Mouse (Mus musculus) limb, embryonic 11.5 days (tissue): ENCODE results near the gene Hnrnpul1. TPM values are rescaled to one million over a fixed set of nuclear protein-coding genes. Genes with fewer than 3 reads are reported as not detected.

Experiments used
- ATAC-seq: fragments of 200-750 bp; cut with Nextera tagmentation; 2 replicates; pipeline ENCODE4 v1.8.0; 2017; ENCODE audit warnings: low read depth; ENCODE audit not compliant: insufficient number of reproducible peaks, low FRiP score, low TSS enrichment
- DNase-seq: peaks from one replicate; pipeline ENCODE4 v3.0.0-alpha.2; 2015; ENCODE audit warnings: low spot score
- H3K27ac ChIP-seq: fragments of 300-500 bp; sonication (generic); replicated peaks from 2 replicates; pipeline ENCODE4 v1.5.1; 2014; ENCODE audit warnings: low read depth, mild to moderate bottlenecking, low read length
- H3K27me3 ChIP-seq: fragments of 300-500 bp; sonication (generic); 2 replicates; pipeline ENCODE4 v1.6.1; 2014; ENCODE audit warnings: mild to moderate bottlenecking, low read length, mixed read lengths; ENCODE audit not compliant: control insufficient read depth, insufficient read depth
- H3K36me3 ChIP-seq: fragments of 300-500 bp; sonication (generic); 2 replicates; pipeline ENCODE4 v1.6.1; 2014; ENCODE audit warnings: mild to moderate bottlenecking, low read length, moderate library complexity, mixed read lengths; ENCODE audit not compliant: control insufficient read depth, insufficient read depth
- H3K4me1 ChIP-seq: fragments of 300-500 bp; sonication (generic); 2 replicates; pipeline ENCODE4 v1.6.1; 2014; ENCODE audit warnings: low read length, mixed read lengths; ENCODE audit not compliant: control insufficient read depth, insufficient read depth
- H3K4me2 ChIP-seq: fragments of 300-500 bp; sonication (generic); 2 replicates; pipeline ENCODE4 v1.6.1; 2014; ENCODE audit warnings: low read depth, mild to moderate bottlenecking, moderate library complexity; ENCODE audit not compliant: severe bottlenecking
- H3K4me3 ChIP-seq: fragments of 300-500 bp; sonication (generic); 2 replicates; pipeline ENCODE4 v1.5.1; 2014; ENCODE audit warnings: low read depth, low read length
- H3K9ac ChIP-seq: fragments of 300-500 bp; sonication (generic); 2 replicates; pipeline ENCODE4 v1.6.1; 2014; ENCODE audit warnings: mild to moderate bottlenecking, low read length
- H3K9me3 ChIP-seq: fragments of 300-500 bp; sonication (generic); 2 replicates; pipeline ENCODE4 v1.6.1; 2016; ENCODE audit warnings: low read length; ENCODE audit not compliant: control insufficient read depth
- WGBS: fragments of 180-500 bp; shearing (Covaris S2); extraction: QIAGEN DNeasy Blood & Tissue Kit; methylation state at CpG from one replicate; pipeline ENCODE4 v1.1.7; 2014; 5-methylcytosine and 5-hydroxymethylcytosine counted together
- polyA plus RNA-seq: library from polyadenylated mRNA; unstranded; fragments of >200 nt; fragmentation: Nextera tagmentation; extraction: Ambion mirVana; gene quantifications from 2 replicates; pipeline ENCODE4 v1.2.1, GENCODE M21; 2014

The Hnrnpul1 gene
- polyA plus RNA-seq, 1 experiment from 2014 or later = 82.9 TPM

DNA sequence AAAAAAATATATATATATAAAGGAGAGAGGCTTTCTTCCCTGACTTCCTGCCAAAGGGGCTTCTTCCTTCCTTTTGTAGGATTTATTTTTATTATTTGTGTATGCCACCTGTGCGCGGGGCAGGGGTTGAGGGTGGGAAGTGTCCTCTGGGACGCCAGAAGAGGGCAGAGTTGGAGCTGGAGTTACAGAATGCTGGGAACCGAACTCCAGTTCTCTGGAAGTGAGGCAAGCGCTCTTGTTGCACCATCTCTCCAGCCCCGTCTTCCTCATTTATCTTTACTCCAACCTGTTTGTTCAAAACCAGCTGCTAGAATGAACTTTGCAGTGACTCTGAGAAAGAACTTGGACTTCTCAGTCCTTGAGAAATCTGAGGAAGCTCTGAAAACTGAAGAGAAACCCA is 74.6 kb downstream of the Hnrnpul1 start:
- peak overlapping the region; percentile 61 for H3K4me2 ChIP-seq
- H3K4me1 ChIP-seq = 0 out of 2 replicates have a peak, but pooled peaks cover 2% of the 10 kb centered on the region
- DNase-seq = no peak
- H3K9me3 ChIP-seq = no peaks in the 10 kb centered on the region
- H3K27me3 ChIP-seq = peaks cover 10% of the 10 kb centered on the region
- H3K4me3 ChIP-seq = peak overlapping the region; percentile 58; the same call in 1 of the 2 replicates
- H3K9ac ChIP-seq = no peak overlapping the region
- 8% methylated on average over 6 of the region's 6 CpGs for WGBS
- ATAC-seq = no peak
- H3K36me3 ChIP-seq = no peaks in the 10 kb centered on the region
- H3K27ac ChIP-seq = 0 out of 2 replicates have a peak overlapping the region, but pooled peaks have one; percentile 30

DNA sequence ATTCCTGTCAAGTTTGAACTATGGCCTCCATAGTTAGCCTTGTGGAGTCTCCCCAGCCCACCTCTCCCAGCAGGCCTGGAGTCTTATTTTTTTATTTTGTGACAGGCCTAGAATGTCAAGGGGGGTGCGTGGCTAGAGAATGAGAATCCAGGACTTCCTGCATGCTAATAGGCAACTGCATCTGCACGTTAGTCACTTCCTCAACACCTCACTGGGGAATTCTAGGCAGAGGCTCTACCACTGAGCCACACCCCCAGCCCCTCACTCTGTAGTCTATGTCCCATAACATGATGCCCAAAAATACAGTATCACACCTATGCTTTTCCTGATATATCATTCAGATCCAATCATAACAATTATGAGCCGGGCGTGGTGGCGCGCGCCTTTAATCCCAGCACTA is 77.5 kb downstream of the Hnrnpul1 start:
- no peak overlapping the region for H3K4me2 ChIP-seq
- H3K4me3 ChIP-seq = no peak overlapping the region
- DNase-seq = no peak
- no peak overlapping the region for H3K27ac ChIP-seq
- WGBS = 92% methylated on average over 7 of the region's 7 CpGs
- no peaks in the 10 kb centered on the region; the same call in 1 of the 2 replicates for H3K9me3 ChIP-seq
- H3K36me3 ChIP-seq = no peaks in the 10 kb centered on the region
- H3K27me3 ChIP-seq = peaks cover 24% of the 10 kb centered on the region
- H3K9ac ChIP-seq = no peak overlapping the region
- no peak for ATAC-seq
- 0 out of 2 replicates have a peak, but pooled peaks cover 2% of the 10 kb centered on the region for H3K4me1 ChIP-seq

DNA sequence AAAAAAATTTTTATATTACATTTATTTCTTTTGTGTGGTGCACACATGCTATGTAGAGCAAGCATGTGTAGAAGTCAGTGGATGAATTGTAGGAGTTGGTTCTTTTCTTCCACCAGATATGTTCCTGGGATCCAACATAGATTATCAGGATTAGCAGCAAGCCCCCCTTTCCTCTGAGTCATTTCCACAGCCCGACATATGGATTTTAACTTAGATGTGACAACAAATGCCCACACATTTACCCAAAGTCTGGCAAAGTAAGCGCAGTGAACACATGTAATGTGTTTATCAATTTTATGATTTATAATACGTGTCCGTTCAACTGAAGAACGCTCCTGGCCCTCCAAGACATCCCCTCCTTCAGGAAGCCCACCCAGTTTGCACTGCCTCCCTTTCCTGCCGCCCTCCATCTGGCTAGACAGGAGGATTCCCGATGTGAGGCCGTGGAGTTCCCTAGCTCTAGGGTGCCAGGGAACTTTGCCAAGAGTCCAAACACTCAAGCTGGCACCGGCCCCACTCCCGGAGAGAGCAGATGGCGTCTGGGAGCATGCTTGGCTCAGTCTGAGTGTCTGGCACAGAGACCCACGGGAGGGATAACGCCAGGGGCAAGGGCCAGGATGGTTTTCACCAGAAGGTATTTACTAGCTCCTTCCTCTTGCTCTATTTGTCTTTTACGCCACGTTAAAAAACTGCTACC is 78.3 kb downstream of the Hnrnpul1 start:
- Histone ChIP-seq H3K36me3 (no peaks in the 10 kb centered on the region), H3K4me2 (no peak overlapping the region), H3K4me1 (0 out of 2 replicates have a peak, but pooled peaks cover 2% of the 10 kb centered on the region), H3K27ac (no peak overlapping the region), H3K9ac (no peak overlapping the region), H3K27me3 (peaks cover 24% of the 10 kb centered on the region), H3K4me3 (no peak overlapping the region), H3K9me3 (no peaks in the 10 kb centered on the region; the same call in 1 of the 2 replicates)
- 82% methylated on average over 15 of the region's 15 CpGs for WGBS
- DNase-seq (no peak), ATAC-seq (no peak)

DNA sequence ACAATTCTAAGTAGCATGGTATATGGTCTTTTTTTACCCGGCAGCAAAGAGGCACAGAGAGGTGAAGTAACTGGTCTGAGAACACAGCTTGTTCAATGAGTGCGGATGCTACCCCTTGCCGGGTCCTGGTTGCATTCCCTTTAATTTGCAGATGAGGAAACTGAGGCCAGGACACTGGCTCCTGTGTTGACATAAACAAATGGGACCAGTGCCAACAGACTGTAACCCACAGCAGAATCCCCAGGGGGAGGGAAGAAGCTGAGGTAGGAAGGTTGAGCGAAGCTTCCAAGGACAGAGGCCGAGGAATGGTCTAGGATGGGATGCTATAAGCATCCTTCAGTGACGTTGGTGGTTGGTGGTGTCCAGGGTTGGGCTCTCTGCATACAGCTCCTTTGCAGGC is 79.2 kb downstream of the Hnrnpul1 start:
- DNase-seq (no peak), ATAC-seq (no peak)
- H3K4me2 ChIP-seq = peak overlapping the region; percentile 51
- 40% methylated on average over 6 of the region's 6 CpGs for WGBS
- no peak overlapping the region for H3K27ac ChIP-seq
- H3K9me3 ChIP-seq = no peaks in the 10 kb centered on the region; the same call in 1 of the 2 replicates
- no peak overlapping the region for H3K9ac ChIP-seq
- no peaks in the 10 kb centered on the region for H3K36me3 ChIP-seq
- H3K4me1 ChIP-seq = 0 out of 2 replicates have a peak, but pooled peaks cover 2% of the 10 kb centered on the region
- H3K27me3 ChIP-seq = peaks cover 24% of the 10 kb centered on the region
- H3K4me3 ChIP-seq = no peak overlapping the region

DNA sequence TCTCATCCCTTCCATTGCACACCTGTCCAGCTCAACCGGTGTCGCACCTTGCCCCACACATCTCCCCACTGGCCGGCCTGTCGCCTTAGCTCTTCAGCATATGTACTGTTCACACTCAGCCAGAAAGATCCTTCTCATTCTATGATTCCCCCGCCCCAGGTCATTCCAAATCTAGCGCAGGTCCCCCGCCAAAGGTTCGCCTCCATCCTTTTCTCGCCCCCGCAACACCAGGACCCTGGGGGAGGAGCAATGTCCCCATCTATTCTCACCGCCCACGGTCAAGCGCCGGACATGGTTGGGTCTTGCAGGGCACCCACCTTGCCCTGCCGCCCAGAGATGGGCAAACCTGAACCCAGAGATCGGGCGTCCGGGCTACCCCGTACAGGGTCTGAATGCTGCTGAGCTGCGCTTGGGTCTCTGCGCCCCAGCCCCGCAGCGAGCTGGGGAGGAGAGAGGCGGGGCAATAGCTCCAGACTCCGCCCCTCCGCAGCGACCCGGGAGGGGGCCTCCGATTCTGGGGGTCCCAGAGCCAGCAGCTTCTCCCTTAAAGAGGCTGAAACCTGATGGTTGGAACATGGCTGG is 79.7 kb downstream of the Hnrnpul1 start, which contains the start of gene Tmem91:
Tmem91 (minus strand) TSS at position 448 of the 582 bp plus-strand sequence.
- H3K9ac ChIP-seq = peak within 1 kb of the TSS; percentile 34; the same call in 1 of the 2 replicates
- H3K27me3 ChIP-seq = peaks cover 24% of the 10 kb centered on the region
- H3K36me3 ChIP-seq = no peaks in the 10 kb centered on the region
- H3K4me2 ChIP-seq = peak within 1 kb of the TSS; percentile 51
- no peak within 1 kb of the TSS for H3K27ac ChIP-seq
- H3K4me1 ChIP-seq = no peaks in the 10 kb centered on the region
- WGBS = 3% methylated on average over 29 of the region's 29 CpGs
- ATAC-seq (no peak), DNase-seq (peak; percentile 26)
- no peaks in the 10 kb centered on the region; the same call in 1 of the 2 replicates for H3K9me3 ChIP-seq
- peak within 1 kb of the TSS; percentile 22 for H3K4me3 ChIP-seq

DNA sequence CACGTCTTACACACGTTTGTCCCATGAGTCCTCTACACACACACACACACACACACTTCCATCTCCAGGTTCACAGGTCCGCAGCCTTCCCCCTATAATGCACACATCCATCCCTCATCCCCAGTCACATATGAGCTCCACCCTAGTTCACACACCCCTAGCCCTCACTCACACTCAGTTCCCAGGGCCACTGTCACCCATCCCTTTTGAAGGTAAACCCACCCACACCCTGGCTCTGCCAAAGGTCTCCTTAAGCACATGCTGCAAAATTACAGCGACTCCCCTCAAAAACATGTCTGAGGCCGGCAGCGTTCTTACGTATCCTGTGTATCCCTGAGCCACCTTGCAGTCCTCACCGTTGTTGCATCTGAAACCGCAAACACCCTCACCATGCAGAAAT is 80.3 kb downstream of the Hnrnpul1 start:
- 31% methylated on average over 9 of the region's 9 CpGs for WGBS
- H3K27ac ChIP-seq = no peak overlapping the region
- no peaks in the 10 kb centered on the region; the same call in 1 of the 2 replicates for H3K9me3 ChIP-seq
- no peak for DNase-seq
- H3K4me1 ChIP-seq = no peaks in the 10 kb centered on the region
- peaks cover 24% of the 10 kb centered on the region for H3K27me3 ChIP-seq
- peak overlapping the region; percentile 51; the same call in 1 of the 2 replicates for H3K4me2 ChIP-seq
- H3K4me3 ChIP-seq = no peak overlapping the region
- no peak for ATAC-seq
- H3K36me3 ChIP-seq = no peaks in the 10 kb centered on the region
- H3K9ac ChIP-seq = no peak overlapping the region

DNA sequence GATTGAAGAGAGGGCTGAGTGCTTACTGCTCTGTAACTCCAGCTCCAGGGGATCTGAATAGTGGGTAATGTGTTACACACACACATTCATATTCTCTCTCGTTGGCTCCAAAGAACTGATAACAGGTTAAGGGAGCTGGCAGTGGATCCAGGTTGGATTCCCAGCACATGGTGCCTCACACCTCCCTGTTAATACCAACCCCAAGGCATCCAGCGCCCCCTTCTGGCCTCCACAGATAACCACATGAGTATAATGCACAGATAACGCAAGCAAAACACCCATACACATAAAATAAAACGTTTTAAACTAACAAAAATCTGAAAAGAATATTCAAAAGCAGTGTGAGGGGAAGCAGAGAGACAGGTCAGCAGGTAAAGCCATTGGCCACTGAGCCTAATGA is 82.1 kb downstream of the Hnrnpul1 start:
- Histone ChIP-seq H3K27me3 (peaks cover 24% of the 10 kb centered on the region), H3K4me2 (no peak overlapping the region), H3K4me1 (no peaks in the 10 kb centered on the region), H3K27ac (no peak overlapping the region), H3K36me3 (0 out of 2 replicates have a peak, but pooled peaks cover 5% of the 10 kb centered on the region), H3K9ac (no peak overlapping the region), H3K4me3 (no peak overlapping the region), H3K9me3 (no peaks in the 10 kb centered on the region; the same call in 1 of the 2 replicates)
- DNase-seq (no peak), ATAC-seq (no peak)
- WGBS = 49% methylated on average over 4 of the region's 4 CpGs

DNA sequence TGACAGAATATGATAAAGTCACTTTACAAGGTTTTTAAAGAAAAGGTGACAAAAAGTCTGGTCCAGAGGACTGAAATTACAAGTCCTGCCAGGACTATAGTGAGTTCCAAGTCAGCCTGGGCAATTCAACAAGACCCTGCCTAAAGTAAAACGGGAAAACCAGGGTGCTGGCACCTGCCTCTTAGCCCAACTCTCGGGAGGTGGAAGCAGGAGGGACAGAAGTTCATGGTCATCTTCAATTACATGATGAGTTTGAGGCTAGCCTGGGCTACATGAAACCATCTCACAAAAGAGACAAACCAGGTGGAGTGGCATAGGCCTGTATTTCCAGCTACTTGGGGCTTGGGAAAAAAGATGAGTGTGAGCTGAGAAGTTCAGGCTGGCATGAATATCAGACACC is 82.9 kb downstream of the Hnrnpul1 start:
- ATAC-seq (no peak), DNase-seq (no peak)
- Histone ChIP-seq H3K4me2 (no peak overlapping the region), H3K9me3 (no peaks in the 10 kb centered on the region; the same call in 1 of the 2 replicates), H3K27ac (no peak overlapping the region), H3K4me3 (no peak overlapping the region), H3K4me1 (no peaks in the 10 kb centered on the region), H3K36me3 (0 out of 2 replicates have a peak, but pooled peaks cover 5% of the 10 kb centered on the region), H3K9ac (no peak overlapping the region), H3K27me3 (peaks cover 24% of the 10 kb centered on the region)
- WGBS = 71% methylated on average over 2 of the region's 2 CpGs
